Mouse (Mus musculus) right cerebral cortex, adult 18-20 months (tissue): ENCODE results near the gene Pms2.

Experiments
- DNase-seq: peaks from one replicate; pipeline ENCODE4 v3.0.0; 2022; ENCODE audit warnings: mixed read lengths

The Pms2 gene

GRCm38 (mm10) chr5:143909417-143910400 is at the start of gene Pms2, which contains the start of gene Aimp2:
TSS of gene Pms2 (plus strand) at chr5:143909964.
TSS of gene Aimp2 (minus strand) at chr5:143909847.
- peak; percentile 99 for DNase-seq

- no peak for DNase-seq
Measured at GRCm38 (mm10) chr5:143871547-143872169, 38.1 kb upstream of the Pms2 start.

GRCm38 (mm10) chr5:143874571-143874970 is 35.2 kb upstream of the Pms2 start:
- DNase-seq: no peak

GRCm38 (mm10) chr5:143885274-143885673 is 24.5 kb upstream of the Pms2 start:
- DNase-seq: no peak

GRCm38 (mm10) chr5:143890741-143891140 is 19.0 kb upstream of the Pms2 start:
- DNase-seq: no peak

GRCm38 (mm10) chr5:143892255-143892886 is 17.4 kb upstream of the Pms2 start:
- DNase-seq: no peak

GRCm38 (mm10) chr5:143893396-143893795 is 16.4 kb upstream of the Pms2 start:
- DNase-seq: no peak

GRCm38 (mm10) chr5:143897635-143898330 is 12.0 kb upstream of the Pms2 start, which contains the start of gene Ankrd61:
TSS of gene Ankrd61 (minus strand) at chr5:143897685.
- no peak for DNase-seq

GRCm38 (mm10) chr5:143902111-143902510 is 7.7 kb upstream of the Pms2 start:
- peak; percentile 25 for DNase-seq

- DNase-seq: no peak
Measured at GRCm38 (mm10) chr5:143903813-143904212, 6.0 kb upstream of the Pms2 start.

- DNase-seq: no peak
Measured at GRCm38 (mm10) chr5:143906429-143906828, 3.3 kb upstream of the Pms2 start.

- no peak for DNase-seq
Measured at GRCm38 (mm10) chr5:143908926-143909325, 838 bp upstream of the Pms2 start.

- no peak for DNase-seq
Measured at GRCm38 (mm10) chr5:143916221-143916620, 6.5 kb downstream of the Pms2 start.

- DNase-seq: no peak
Measured at GRCm38 (mm10) chr5:143917418-143917817, 7.7 kb downstream of the Pms2 start.

GRCm38 (mm10) chr5:143918120-143918519 is 8.4 kb downstream of the Pms2 start:
- no peak for DNase-seq

- no peak for DNase-seq
Measured at GRCm38 (mm10) chr5:143924781-143925452, 15.2 kb downstream of the Pms2 start.

GRCm38 (mm10) chr5:143927875-143928274 is 18.1 kb downstream of the Pms2 start, which contains the start of gene Gm42421:
TSS of gene Gm42421 (plus strand) at chr5:143928175.
- no peak for DNase-seq

GRCm38 (mm10) chr5:143929291-143929690 is 19.5 kb downstream of the Pms2 start:
- DNase-seq: no peak

GRCm38 (mm10) chr5:143930656-143931055 is 20.9 kb downstream of the Pms2 start:
- DNase-seq: no peak

GRCm38 (mm10) chr5:143931863-143932580 is 22.3 kb downstream of the Pms2 start:
- DNase-seq: no peak

- DNase-seq: peak; percentile 13
Measured at GRCm38 (mm10) chr5:143932831-143933230, 23.1 kb downstream of the Pms2 start, which contains the start of gene Rsph10b. TSS of gene Rsph10b (plus strand) at chr5:143933035.
